Mouse (Mus musculus) kidney, adult 2 months (tissue): ENCODE measurements around the gene Pex12. TPM values are rescaled to one million over a fixed set of nuclear protein-coding genes. Genes with fewer than 3 reads are reported as not detected.

Experiments
- DNase-seq: peaks from one replicate; pipeline ENCODE4 v3.0.0; 2021
- H3K27ac ChIP-seq: fragments of 200-500 bp; 2 replicates; pipeline ENCODE4 v1.5.1; 2012; ENCODE audit warnings: low read depth, low read length, control low read depth, inconsistent platforms; ENCODE audit not compliant: insufficient read depth
- H3K27me3 ChIP-seq: fragments of 200-500 bp; replicated peaks from 2 replicates; pipeline ENCODE4 v1.6.1; 2012; ENCODE audit warnings: mild to moderate bottlenecking, moderate library complexity, low read length, inconsistent platforms; ENCODE audit not compliant: control insufficient read depth, insufficient read depth
- H3K36me3 ChIP-seq: fragments of 200-500 bp; 2 replicates; pipeline ENCODE4 v1.6.1; 2012; ENCODE audit warnings: mild to moderate bottlenecking, moderate library complexity, low read length, inconsistent platforms; ENCODE audit not compliant: control insufficient read depth, insufficient read depth
- H3K4me1 ChIP-seq: fragments of 200-500 bp; 2 replicates; pipeline ENCODE4 v1.6.1; 2011; ENCODE audit warnings: low read length; ENCODE audit not compliant: control insufficient read depth, insufficient read depth
- H3K4me3 ChIP-seq: fragments of 200-500 bp; 2 replicates; pipeline ENCODE4 v1.5.1; 2011; ENCODE audit warnings: mild to moderate bottlenecking, low read depth, low read length, control low read depth; ENCODE audit not compliant: insufficient read depth
- CTCF ChIP-seq: fragments of 200-500 bp; conservative IDR thresholded peaks from 2 replicates; pipeline ENCODE4 v1.5.1; 2011; ENCODE audit warnings: low read depth, mild to moderate bottlenecking, control low read depth, low read length, moderate library complexity, mixed read lengths; ENCODE audit not compliant: insufficient read depth, insufficient read length
- POLR2A ChIP-seq: fragments of 200-500 bp; IDR thresholded peaks from one replicate; pipeline ENCODE4 v1.6.1; 2011; ENCODE audit warnings: low read depth, low read length, control low read depth
- WGBS: fragments of 180-500 bp; shearing (Covaris S2); methylation state at CpG from one replicate; pipeline ENCODE4 v1.1.7; 2018; 5-methylcytosine and 5-hydroxymethylcytosine counted together
- polyA plus RNA-seq: library from polyadenylated mRNA; depleted of rRNA; stranded (reverse); fragments of >200 nt; gene quantifications from 2 replicates; pipeline ENCODE4 v1.2.3, GENCODE M21; 2012

The Pex12 gene
- polyA plus RNA-seq, 1 experiment, result 11.4 TPM

DNA sequence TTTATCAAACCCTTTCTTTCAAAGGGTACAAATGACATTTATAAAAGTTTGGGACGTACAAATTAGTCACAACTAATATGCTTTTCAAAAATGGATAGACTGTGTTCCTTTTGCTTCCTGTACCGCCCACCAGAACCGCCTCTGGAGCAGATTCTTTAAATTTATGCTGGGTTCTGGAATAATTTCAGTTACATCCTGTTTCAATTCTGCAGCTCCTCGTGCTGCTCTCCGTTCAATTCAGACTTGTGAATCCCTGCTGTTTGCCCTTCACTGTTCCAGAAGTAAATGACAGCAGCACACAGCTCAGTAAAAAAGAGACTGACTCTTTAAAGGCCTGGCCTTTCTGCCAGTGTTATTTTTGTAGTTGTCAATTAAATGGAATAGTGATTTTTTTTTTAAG, 10.1 kb upstream of the Pex12 start:
- DNase-seq, result no peak
- H3K4me3 ChIP-seq, result no peak overlapping the region
- TF ChIP-seq CTCF (no peak), POLR2A (no peak)
- WGBS, result 68% methylated on average over 5 of the region's 5 CpGs
- H3K27ac ChIP-seq, result no peak overlapping the region
- H3K36me3 ChIP-seq, result peaks cover 3% of the 10 kb centered on the region; the same call in 1 of the 2 replicates
- H3K27me3 ChIP-seq, result no peaks in the 10 kb centered on the region
- no peaks in the 10 kb centered on the region for H3K4me1 ChIP-seq

DNA sequence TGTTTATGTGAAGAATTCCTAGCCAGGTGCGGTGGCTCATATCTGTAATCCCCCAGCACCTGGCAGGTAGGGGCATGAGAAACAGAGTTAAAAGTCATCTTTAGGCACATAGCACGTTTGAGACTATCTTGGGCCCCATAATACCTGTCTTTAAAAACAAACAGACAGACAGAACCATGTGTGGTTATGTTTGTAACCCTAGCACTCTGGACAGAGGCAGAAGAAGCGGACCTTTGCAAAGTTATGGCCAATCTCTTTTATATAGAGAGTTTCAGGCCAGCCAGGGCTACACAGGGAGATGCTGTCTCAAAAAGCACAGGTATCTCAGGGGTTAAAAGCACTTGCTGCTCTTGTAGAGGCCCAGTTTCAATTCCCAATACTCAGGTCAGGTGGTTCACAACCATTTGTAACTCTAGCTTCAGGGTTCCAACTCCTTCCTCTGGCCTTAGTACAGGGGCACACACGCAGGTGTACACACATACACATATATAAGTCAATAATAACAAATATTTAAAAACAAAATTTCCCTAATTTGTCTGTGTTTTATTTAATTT, 4.4 kb upstream of the Pex12 start:
- TF ChIP-seq CTCF (no peak), POLR2A (no peak)
- 69% methylated on average over 4 of the region's 4 CpGs for WGBS
- H3K4me3 ChIP-seq, result no peak overlapping the region
- no peak overlapping the region for H3K27ac ChIP-seq
- H3K36me3 ChIP-seq, result no peaks in the 10 kb centered on the region; the same call in 1 of the 2 replicates
- DNase-seq, result no peak
- H3K4me1 ChIP-seq, result peaks cover 5% of the 10 kb centered on the region; the same call in 1 of the 2 replicates
- no peaks in the 10 kb centered on the region for H3K27me3 ChIP-seq

DNA sequence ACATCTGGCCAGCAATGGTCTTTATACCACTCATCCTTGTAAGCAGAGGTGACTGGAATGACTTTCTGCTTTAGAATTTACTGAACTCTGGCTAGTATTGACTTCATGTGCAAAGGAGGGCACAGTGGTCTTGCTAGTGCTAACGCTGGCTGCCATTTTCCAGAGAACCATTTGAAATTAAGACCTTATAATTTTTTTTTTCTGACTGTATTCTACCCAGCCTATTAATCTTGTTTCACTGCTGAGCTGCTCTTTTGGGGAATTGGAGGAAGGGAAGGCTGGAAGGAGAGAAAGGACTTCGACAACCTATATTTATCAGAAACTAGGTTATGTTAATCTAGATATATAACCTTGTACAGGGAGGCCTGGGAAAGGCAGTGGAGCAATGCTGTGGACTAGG, 2.1 kb upstream of the Pex12 start:
- Histone ChIP-seq H3K27me3 (no peaks in the 10 kb centered on the region), H3K4me1 (peaks cover 5% of the 10 kb centered on the region; the same call in 1 of the 2 replicates), H3K4me3 (no peak overlapping the region), H3K27ac (no peak overlapping the region), H3K36me3 (no peaks in the 10 kb centered on the region)
- TF ChIP-seq CTCF, result no peak
- TF ChIP-seq POLR2A, result no peak
- WGBS, result 70% methylated on average over 2 of the region's 2 CpGs
- no peak for DNase-seq

GRCm38 (mm10) chr11:83303751-83304150, 1.4 kb upstream of the Pex12 start:
- Histone ChIP-seq H3K4me3 (no peak overlapping the region), H3K27me3 (no peaks in the 10 kb centered on the region), H3K36me3 (no peaks in the 10 kb centered on the region), H3K4me1 (peaks cover 5% of the 10 kb centered on the region; the same call in 1 of the 2 replicates), H3K27ac (no peak overlapping the region)
- peak; percentile 44 for DNase-seq
- TF ChIP-seq POLR2A, result no peak
- no peak for TF ChIP-seq CTCF
- WGBS, result 17% methylated on average over 5 of the region's 5 CpGs

- WGBS, result 3% methylated on average over 10 of the region's 10 CpGs
- no peak for DNase-seq
- Histone ChIP-seq H3K27me3 (no peaks in the 10 kb centered on the region), H3K36me3 (no peaks in the 10 kb centered on the region), H3K4me3 (peak overlapping the region; percentile 100), H3K4me1 (peaks cover 8% of the 10 kb centered on the region), H3K27ac (peak overlapping the region; percentile 24; the same call in 1 of the 2 replicates)
- TF ChIP-seq CTCF, result no peak
- TF ChIP-seq POLR2A, result no peak
Measured at GRCm38 (mm10) chr11:83302124-83302523, 262 bp downstream of the Pex12 start.

DNA sequence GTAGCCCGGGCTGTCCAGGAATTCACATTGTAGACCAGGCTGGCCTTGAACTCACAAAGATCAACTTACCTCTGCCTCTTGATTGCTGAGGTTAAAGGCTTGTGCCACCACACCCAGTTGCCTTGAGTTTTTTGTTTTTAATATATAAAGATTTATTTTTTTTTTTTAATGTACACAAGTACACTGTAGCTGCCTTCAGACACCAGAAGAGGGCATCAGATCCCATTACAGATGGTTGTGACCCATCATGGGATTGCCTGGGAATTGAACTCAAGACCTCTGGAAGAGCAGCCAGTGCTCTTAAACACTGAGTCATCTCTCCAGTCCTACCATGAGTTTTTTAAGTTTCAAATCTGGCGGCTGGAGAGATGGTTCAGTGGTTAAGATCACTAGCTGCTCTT, 955 bp downstream of the Pex12 start:
- Histone ChIP-seq H3K27me3 (no peaks in the 10 kb centered on the region), H3K4me3 (no peak overlapping the region), H3K27ac (no peak overlapping the region), H3K4me1 (peaks cover 8% of the 10 kb centered on the region), H3K36me3 (no peaks in the 10 kb centered on the region; the same call in 1 of the 2 replicates)
- no peak for TF ChIP-seq CTCF
- TF ChIP-seq POLR2A, result no peak
- 61% methylated on average over 2 of the region's 2 CpGs for WGBS
- no peak for DNase-seq

DNA sequence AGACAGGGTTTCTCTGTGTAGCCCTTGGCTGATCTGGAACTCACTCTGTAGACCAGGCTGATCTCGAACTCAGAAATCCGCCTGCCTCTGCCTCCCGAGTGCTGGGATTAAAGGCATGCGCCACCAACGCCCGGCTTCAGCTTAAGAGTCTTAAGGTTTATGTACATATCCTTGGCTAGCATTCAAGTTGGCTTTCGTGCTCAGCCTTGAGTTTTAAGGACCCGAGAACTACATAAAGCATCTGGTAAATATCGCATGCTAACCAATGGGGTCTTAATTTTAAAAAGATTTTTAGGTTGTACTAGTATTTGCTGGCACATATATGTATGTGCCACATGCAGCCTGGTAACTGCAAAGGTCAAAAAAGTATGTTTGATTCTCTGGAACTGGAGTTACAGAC, 2.7 kb downstream of the Pex12 start:
- Histone ChIP-seq H3K4me3 (no peak overlapping the region), H3K27me3 (no peaks in the 10 kb centered on the region), H3K36me3 (no peaks in the 10 kb centered on the region; the same call in 1 of the 2 replicates), H3K4me1 (peaks cover 8% of the 10 kb centered on the region), H3K27ac (no peak overlapping the region)
- 92% methylated on average over 9 of the region's 9 CpGs for WGBS
- no peak for DNase-seq
- TF ChIP-seq POLR2A (no peak), CTCF (no peak)
